Mouse (Mus musculus) liver, embryonic 14.5 days (tissue): Measurements from ENCODE around the gene 4933405L10Rik.

ENCODE experiments used
- CTCF ChIP-seq: IDR thresholded peaks from 2 replicates; pipeline ENCODE4 v1.5.1; 2016; ENCODE audit warnings: antibody characterized with exemption, low read depth, control low read depth
- EP300 ChIP-seq: IDR thresholded peaks from 2 replicates; pipeline ENCODE4 v1.6.1; 2016; ENCODE audit warnings: antibody characterized with exemption, low read depth

GRCm38 (mm10) chr8:105702731-105703415, 4.6 kb upstream of the 4933405L10Rik start:
- no peak for TF ChIP-seq CTCF
- no peak for TF ChIP-seq EP300
